Mouse (Mus musculus): ENCODE data around the gene Cnnm1. TPM values are rescaled to one million over a fixed set of nuclear protein-coding genes. Genes with fewer than 3 reads are reported as not detected.

The Cnnm1 gene
- polyA plus RNA-seq, 1 experiment from 2014 or later = 0.93 TPM

DNA sequence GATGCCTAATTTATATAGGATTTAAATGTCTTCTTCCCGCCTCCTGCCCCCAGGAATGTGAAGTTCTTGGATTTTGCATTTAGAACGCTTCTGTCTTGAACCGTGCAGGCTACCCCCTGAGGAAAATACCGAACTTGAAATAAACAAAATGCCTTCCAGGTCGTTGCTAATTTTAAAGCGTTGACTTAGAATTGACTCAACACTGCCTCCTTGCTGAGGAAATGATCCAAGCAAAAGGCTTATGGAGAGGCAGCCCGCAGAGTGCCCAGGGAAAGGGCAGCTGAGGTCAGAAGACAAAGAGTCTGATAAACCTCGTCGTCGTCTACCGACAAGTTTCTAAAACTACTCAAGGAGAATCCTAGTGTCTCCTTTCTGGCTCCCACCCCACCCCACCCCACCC, 86.9 kb downstream of the Cnnm1 start:
- no peak overlapping the region for H3K4me2 ChIP-seq (replicated peaks)
- H3K36me3 ChIP-seq = no peaks in the 10 kb centered on the region
- peaks cover 16% of the 10 kb centered on the region for H3K4me1 ChIP-seq (replicated peaks)
- no peaks in the 10 kb centered on the region for H3K27me3 ChIP-seq (replicated peaks)
- H3K9me3 ChIP-seq = no peaks in the 10 kb centered on the region
- ATAC-seq = no peak
- H3K27ac ChIP-seq = no peak overlapping the region
- 13% methylated on average over 11 of the region's 11 CpGs for WGBS
- no peak overlapping the region for H3K9ac ChIP-seq
- no peak overlapping the region for H3K4me3 ChIP-seq (replicated peaks)

DNA sequence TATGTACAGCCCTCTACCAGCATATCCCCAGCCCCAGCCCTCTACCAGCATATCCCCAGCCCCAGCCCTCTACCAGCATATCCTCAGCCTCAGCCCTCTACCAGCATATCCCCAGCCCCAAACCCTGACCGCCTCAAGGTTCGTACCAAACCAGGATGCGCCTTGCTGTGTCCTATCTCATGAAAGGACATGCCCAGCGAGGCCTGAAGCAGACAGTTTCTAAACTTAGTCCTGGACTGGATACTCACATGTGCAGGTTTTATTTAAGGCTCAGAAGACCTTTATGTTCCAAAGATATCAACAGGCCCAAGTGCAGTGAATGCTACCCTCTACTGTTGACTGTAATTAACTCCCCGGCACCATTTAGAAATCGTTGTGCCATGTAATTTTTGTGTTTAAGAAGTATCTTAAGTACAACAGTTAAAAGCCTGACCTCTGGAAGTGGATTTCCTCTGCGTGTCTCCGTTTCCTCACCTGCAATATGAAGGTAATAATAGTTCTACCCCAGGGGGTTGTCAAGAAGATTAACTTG, 87.9 kb downstream of the Cnnm1 start:
- H3K9me3 ChIP-seq = no peaks in the 10 kb centered on the region
- H3K4me1 ChIP-seq (replicated peaks) = peaks cover 16% of the 10 kb centered on the region
- ATAC-seq = no peak
- no peak overlapping the region for H3K27ac ChIP-seq
- no peak overlapping the region for H3K4me3 ChIP-seq (replicated peaks)
- no peaks in the 10 kb centered on the region for H3K36me3 ChIP-seq
- H3K9ac ChIP-seq = no peak overlapping the region
- H3K27me3 ChIP-seq (replicated peaks) = no peaks in the 10 kb centered on the region
- no peak overlapping the region for H3K4me2 ChIP-seq (replicated peaks)
- 91% methylated on average over 8 of the region's 8 CpGs for WGBS

DNA sequence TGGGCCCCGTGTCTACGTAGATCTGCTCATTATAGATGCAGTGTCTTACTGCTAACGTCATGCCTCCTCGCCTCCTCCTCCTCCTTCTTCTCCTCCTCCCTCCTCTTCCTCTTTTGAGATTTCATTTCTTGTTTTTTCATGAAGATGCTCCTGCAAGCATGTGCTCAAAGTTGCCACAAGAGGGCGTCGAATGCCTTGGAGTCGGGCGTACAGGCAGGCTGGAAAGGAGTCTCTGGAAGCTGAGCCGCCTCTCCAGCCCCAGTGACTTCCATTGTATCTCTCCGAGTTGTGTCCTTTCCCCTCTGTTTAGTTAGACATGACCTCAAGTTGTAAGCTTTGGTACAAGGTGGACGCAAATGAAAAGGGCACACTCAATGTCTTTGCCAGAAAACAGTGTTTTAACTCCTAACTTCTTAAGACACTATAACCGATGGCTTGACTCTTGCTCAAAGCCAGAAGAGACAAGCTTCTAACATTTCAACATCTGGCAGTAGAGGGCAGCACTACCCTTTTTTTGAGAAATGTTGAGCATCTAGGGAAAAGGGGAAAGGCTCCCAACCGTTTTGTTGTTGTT, 90.0 kb downstream of the Cnnm1 start:
- H3K4me3 ChIP-seq (replicated peaks) = 0 out of 2 replicates have a peak overlapping the region, but pooled peaks have one; percentile 7
- ATAC-seq = peak; percentile 87
- 0 out of 2 replicates have a peak, but pooled peaks cover under 1% of the 10 kb centered on the region for H3K4me1 ChIP-seq (replicated peaks)
- no peak overlapping the region for H3K27ac ChIP-seq
- WGBS = 1% methylated on average over 13 of the region's 13 CpGs
- H3K4me2 ChIP-seq (replicated peaks) = peak overlapping the region; percentile 50
- no peaks in the 10 kb centered on the region for H3K36me3 ChIP-seq
- H3K27me3 ChIP-seq (replicated peaks) = no peaks in the 10 kb centered on the region
- no peaks in the 10 kb centered on the region for H3K9me3 ChIP-seq
- no peak overlapping the region for H3K9ac ChIP-seq

DNA sequence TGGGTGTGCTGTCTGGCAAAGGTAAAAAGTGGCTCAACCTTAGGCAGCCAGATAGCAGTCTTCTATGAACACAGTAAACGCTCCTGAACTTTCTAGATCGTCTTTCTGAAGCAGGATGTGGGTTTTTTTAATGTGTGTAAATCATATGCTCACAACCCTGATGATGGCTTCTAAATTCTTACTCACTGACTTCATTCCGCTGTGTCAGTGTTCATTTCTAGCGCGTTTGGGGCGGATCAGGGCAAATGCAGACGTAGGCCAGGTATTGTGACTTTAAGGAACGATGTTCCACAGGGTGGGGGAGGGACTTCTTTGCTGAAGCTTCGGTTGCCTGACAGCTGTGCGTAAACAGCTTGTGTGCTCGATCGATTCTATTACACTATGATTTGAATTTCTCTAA, 90.7 kb downstream of the Cnnm1 start:
- Histone ChIP-seq H3K4me2 (replicated peaks) (peak overlapping the region; percentile 3; the same call in 1 of the 2 replicates), H3K27me3 (replicated peaks) (no peaks in the 10 kb centered on the region), H3K9ac (no peak overlapping the region), H3K36me3 (no peaks in the 10 kb centered on the region), H3K27ac (0 out of 2 replicates have a peak overlapping the region, but pooled peaks have one; percentile 2), H3K4me3 (replicated peaks) (no peak overlapping the region), H3K9me3 (no peaks in the 10 kb centered on the region), H3K4me1 (replicated peaks) (no peaks in the 10 kb centered on the region)
- 15% methylated on average over 12 of the region's 12 CpGs for WGBS
- ATAC-seq = peak; percentile 38; the same call in 1 of the 2 replicates

DNA sequence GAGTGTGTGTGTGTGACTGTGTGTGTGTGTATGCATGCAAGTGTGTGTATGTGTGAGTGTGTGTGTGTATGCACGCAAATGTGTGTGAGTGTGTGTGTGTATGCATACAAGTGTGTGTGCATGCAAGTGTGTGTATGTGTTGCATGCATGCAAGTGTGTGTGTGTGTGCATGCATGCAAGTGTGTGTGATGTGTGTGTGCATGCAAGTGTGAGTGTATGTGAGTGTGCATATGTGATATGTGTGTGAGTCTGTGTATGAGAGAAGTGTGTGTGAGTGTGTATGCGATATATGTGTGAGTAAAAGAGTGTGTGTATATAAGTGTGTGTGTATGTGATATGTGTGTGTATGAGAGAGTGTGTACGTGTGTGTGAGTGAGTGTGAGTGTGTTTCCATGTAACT, 95.1 kb downstream of the Cnnm1 start:
- H3K4me1 ChIP-seq (replicated peaks) = no peaks in the 10 kb centered on the region
- WGBS = 87% methylated on average over 3 of the region's 3 CpGs

DNA sequence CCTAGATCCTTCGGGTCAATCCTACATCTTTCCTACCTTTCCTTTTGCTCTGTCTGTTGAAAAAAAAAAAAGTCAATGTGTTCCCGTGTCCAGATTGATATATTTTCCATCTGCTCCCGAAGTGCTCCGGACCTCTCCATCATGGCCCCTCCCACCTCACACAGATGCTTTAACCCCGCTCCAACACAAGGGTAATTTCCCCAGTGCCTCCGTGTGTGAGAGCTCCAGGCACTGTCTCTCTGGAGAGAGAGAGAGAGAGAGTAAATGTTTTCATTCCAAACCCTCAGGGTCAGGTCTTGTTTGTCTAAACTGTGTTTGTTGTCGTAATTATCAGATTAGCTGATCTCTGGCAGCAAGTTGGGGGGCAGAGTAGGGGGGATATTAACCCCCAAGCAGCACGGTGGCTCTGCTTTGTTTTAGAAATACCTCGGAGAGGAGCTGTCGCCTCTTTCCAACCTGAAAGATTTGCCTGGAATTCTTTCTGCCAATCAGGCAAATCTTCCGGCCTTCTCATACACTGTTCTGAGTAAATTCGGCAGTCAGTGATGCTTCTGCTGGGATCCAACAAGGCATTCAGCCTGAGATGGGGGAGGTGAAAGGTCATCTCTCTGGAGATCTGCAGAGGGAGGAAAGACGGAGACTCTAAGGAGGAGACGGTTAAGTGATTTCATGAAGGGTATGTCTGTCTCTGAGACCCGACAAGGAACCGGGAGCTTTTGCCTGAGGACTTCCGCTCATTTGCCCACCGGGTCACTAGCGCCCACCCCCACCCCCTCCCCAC, 106.3 kb downstream of the Cnnm1 start:
- Histone ChIP-seq H3K27ac (peak overlapping the region; percentile 66), H3K27me3 (replicated peaks) (peaks cover 14% of the 10 kb centered on the region; the same call in 1 of the 2 replicates), H3K9me3 (no peaks in the 10 kb centered on the region), H3K4me2 (replicated peaks) (peak overlapping the region; percentile 36), H3K4me1 (replicated peaks) (0 out of 2 replicates have a peak, but pooled peaks cover 18% of the 10 kb centered on the region), H3K36me3 (no peaks in the 10 kb centered on the region), H3K9ac (no peak overlapping the region), H3K4me3 (replicated peaks) (no peak overlapping the region)
- 7% methylated on average over 19 of the region's 19 CpGs for WGBS
- ATAC-seq = peak; percentile 58

More for the DNA sequence above, 95.1 kb downstream of the Cnnm1 start:
- H3K4me3 ChIP-seq (replicated peaks) = no peak overlapping the region
- no peak overlapping the region for H3K4me2 ChIP-seq (replicated peaks)
- H3K9ac ChIP-seq = no peak overlapping the region
- no peaks in the 10 kb centered on the region for H3K36me3 ChIP-seq
- ATAC-seq = no peak
- H3K9me3 ChIP-seq = no peaks in the 10 kb centered on the region
- H3K27me3 ChIP-seq (replicated peaks) = no peaks in the 10 kb centered on the region
- H3K27ac ChIP-seq = no peak overlapping the region

Other genes starting within 250 kb of the Cnnm1 start
- gene Hpse2, start 52.1 kb upstream of the Cnnm1 start, polyA plus RNA-seq (2015; fragmentation: Nextera tagmentation; extraction: Ambion mirVana) = 14.0 and 17.5 TPM in 2 replicates
- gene Got1, start 84.2 kb downstream of the Cnnm1 start, polyA plus RNA-seq (2015; fragmentation: Nextera tagmentation; extraction: Ambion mirVana) = 58.7 and 60.7 TPM in 2 replicates
- 80.9 and 88.1 TPM in 2 replicates for gene Nkx2-3, start 171.9 kb downstream of the Cnnm1 start, polyA plus RNA-seq (2015; fragmentation: Nextera tagmentation; extraction: Ambion mirVana)
- 19.1 and 19.9 TPM in 2 replicates for gene Slc25a28, start 234.4 kb downstream of the Cnnm1 start, polyA plus RNA-seq (2015; fragmentation: Nextera tagmentation; extraction: Ambion mirVana)
- gene Entpd7, start 249.2 kb downstream of the Cnnm1 start, polyA plus RNA-seq (2015; fragmentation: Nextera tagmentation; extraction: Ambion mirVana) = 21.1 and 24.4 TPM in 2 replicates

Data from intestine, embryonic 15.5 days (tissue).